Mouse (Mus musculus) neural tube, embryonic 11.5 days (tissue): ENCODE measurements at regions not wholly inside any gene's neighbourhood (a gene's known extent, or its start where the extent isn't known, plus 50 kb on each side); places are given as distances from the start of the nearest gene placed in this dataset.
A peak's percentile ranks its signal among the peaks of the same experiment; 100 is the strongest.

Experiments
- ATAC-seq: fragments of 200-750 bp; cut with Nextera tagmentation; 2 replicates; pipeline ENCODE4 v1.8.0; 2017; ENCODE audit warnings: moderate number of reproducible peaks, mild to moderate bottlenecking, moderate TSS enrichment, moderate library complexity; ENCODE audit not compliant: insufficient read depth, low FRiP score, low TSS enrichment
- DNase-seq: peaks from one replicate; pipeline ENCODE4 v3.0.0-alpha.2; 2015; ENCODE audit warnings: low spot score
- H3K27ac ChIP-seq: fragments of 300-500 bp; sonication (generic); 2 replicates; pipeline ENCODE4 v1.5.1; 2014; ENCODE audit warnings: low read depth, mild to moderate bottlenecking, low read length
- H3K27me3 ChIP-seq: fragments of 300-500 bp; sonication (generic); 2 replicates; pipeline ENCODE4 v1.6.1; 2014; ENCODE audit warnings: mild to moderate bottlenecking, low read length, mixed read lengths; ENCODE audit not compliant: control insufficient read depth, insufficient read depth
- H3K36me3 ChIP-seq: fragments of 300-500 bp; sonication (generic); 2 replicates; pipeline ENCODE4 v1.6.1; 2014; ENCODE audit warnings: mild to moderate bottlenecking, low read length, moderate library complexity, mixed read lengths; ENCODE audit not compliant: control insufficient read depth, insufficient read depth
- H3K4me1 ChIP-seq: fragments of 300-500 bp; sonication (generic); 2 replicates; pipeline ENCODE4 v1.6.1; 2014; ENCODE audit warnings: low read length, mixed read lengths; ENCODE audit not compliant: control insufficient read depth, insufficient read depth
- H3K4me2 ChIP-seq: fragments of 300-500 bp; sonication (generic); 2 replicates; pipeline ENCODE4 v1.6.1; 2014; ENCODE audit warnings: low read depth, mild to moderate bottlenecking, moderate library complexity
- H3K4me3 ChIP-seq: fragments of 300-500 bp; sonication (generic); 2 replicates; pipeline ENCODE4 v1.5.1; 2014; ENCODE audit warnings: low read depth, low read length
- H3K9ac ChIP-seq: fragments of 300-500 bp; sonication (generic); 2 replicates; pipeline ENCODE4 v1.6.1; 2014; ENCODE audit warnings: mild to moderate bottlenecking, low read length
- H3K9me3 ChIP-seq: fragments of 300-500 bp; sonication (generic); 2 replicates; pipeline ENCODE4 v1.6.1; 2016; ENCODE audit warnings: low read length; ENCODE audit not compliant: control insufficient read depth
- WGBS: fragments of 180-500 bp; shearing (Covaris S2); extraction: QIAGEN DNeasy Blood & Tissue Kit; methylation state at CpG from one replicate; pipeline ENCODE4 v1.1.7; 2014; 5-methylcytosine and 5-hydroxymethylcytosine counted together

- Histone ChIP-seq H3K9me3 (peaks cover 3% of the 10 kb centered on the region; the same call in 1 of the 2 replicates), H3K36me3 (no peaks in the 10 kb centered on the region), H3K4me2 (no peak overlapping the region), H3K9ac (no peak overlapping the region), H3K4me1 (0 out of 2 replicates have a peak, but pooled peaks cover 11% of the 10 kb centered on the region), H3K27me3 (no peaks in the 10 kb centered on the region), H3K27ac (no peak overlapping the region), H3K4me3 (no peak overlapping the region)
- 61% methylated on average over 5 of the region's 5 CpGs for WGBS
- ATAC-seq (no peak), DNase-seq (no peak)
Observed at GRCm38 (mm10) chr3:34443307-34443706, 206.9 kb upstream of the Sox2 start.

GRCm38 (mm10) chr3:34441792-34442191, 208.4 kb upstream of the Sox2 start:
- DNase-seq (peak; percentile 14), ATAC-seq (no peak)
- no peak overlapping the region for H3K9ac ChIP-seq
- H3K27me3 ChIP-seq = no peaks in the 10 kb centered on the region
- WGBS = 44% methylated on average over 4 of the region's 4 CpGs
- 0 out of 2 replicates have a peak, but pooled peaks cover 11% of the 10 kb centered on the region for H3K4me1 ChIP-seq
- H3K4me3 ChIP-seq = no peak overlapping the region
- H3K27ac ChIP-seq = no peak overlapping the region
- no peaks in the 10 kb centered on the region for H3K36me3 ChIP-seq
- no peaks in the 10 kb centered on the region; the same call in 1 of the 2 replicates for H3K9me3 ChIP-seq
- no peak overlapping the region for H3K4me2 ChIP-seq

- no peak overlapping the region for H3K4me3 ChIP-seq
- H3K27me3 ChIP-seq = no peaks in the 10 kb centered on the region
- whole genome bisulfite sequencing = 24% methylated on average over 5 of the region's 5 CpGs
- no peak overlapping the region for H3K4me2 ChIP-seq
- no peaks in the 10 kb centered on the region for H3K36me3 ChIP-seq
- DNase-seq (peak; percentile 35), ATAC-seq (peak; percentile 40; the same call in 1 of the 2 replicates)
- 0 out of 2 replicates have a peak, but pooled peaks cover 11% of the 10 kb centered on the region for H3K4me1 ChIP-seq
- H3K9me3 ChIP-seq = no peaks in the 10 kb centered on the region
- H3K27ac ChIP-seq = no peak overlapping the region
- H3K9ac ChIP-seq = no peak overlapping the region
Observed at GRCm38 (mm10) chr3:34441266-34441665, 208.9 kb upstream of the Sox2 start.

- ATAC-seq (no peak), DNase-seq (no peak)
- no peaks in the 10 kb centered on the region for H3K27me3 ChIP-seq
- H3K9me3 ChIP-seq = no peaks in the 10 kb centered on the region
- H3K36me3 ChIP-seq = no peaks in the 10 kb centered on the region
- no peak overlapping the region for H3K9ac ChIP-seq
- no peaks in the 10 kb centered on the region for H3K4me1 ChIP-seq
- H3K4me3 ChIP-seq = no peak overlapping the region
- WGBS = 79% methylated on average over 9 of the region's 9 CpGs
- no peak overlapping the region for H3K27ac ChIP-seq
- H3K4me2 ChIP-seq = no peak overlapping the region
Observed at GRCm38 (mm10) chr3:34434901-34435300, 215.3 kb upstream of the Sox2 start.

- no peaks in the 10 kb centered on the region for H3K4me1 ChIP-seq
- no peak for ATAC-seq
- H3K36me3 ChIP-seq = no peaks in the 10 kb centered on the region
- H3K27me3 ChIP-seq = no peaks in the 10 kb centered on the region
- no peak overlapping the region for H3K4me3 ChIP-seq
- H3K27ac ChIP-seq = no peak overlapping the region
- 94% methylated on average over 8 of the region's 8 CpGs for WGBS
- H3K4me2 ChIP-seq = no peak overlapping the region
- no peaks in the 10 kb centered on the region for H3K9me3 ChIP-seq
- no peak overlapping the region for H3K9ac ChIP-seq
- no peak for DNase-seq
Observed at GRCm38 (mm10) chr3:34427967-34428366, 222.2 kb upstream of the Sox2 start.

GRCm38 (mm10) chr3:34427495-34427894, 222.7 kb upstream of the Sox2 start:
- Histone ChIP-seq H3K9me3 (no peaks in the 10 kb centered on the region), H3K4me2 (no peak overlapping the region), H3K36me3 (no peaks in the 10 kb centered on the region), H3K27me3 (no peaks in the 10 kb centered on the region), H3K27ac (no peak overlapping the region), H3K4me1 (no peaks in the 10 kb centered on the region), H3K4me3 (no peak overlapping the region), H3K9ac (no peak overlapping the region)
- ATAC-seq (no peak), DNase-seq (no peak)
- WGBS = 89% methylated on average over 4 of the region's 4 CpGs

GRCm38 (mm10) chr3:34426955-34427354, 223.2 kb upstream of the Sox2 start:
- Histone ChIP-seq H3K36me3 (no peaks in the 10 kb centered on the region), H3K4me3 (no peak overlapping the region), H3K4me2 (no peak overlapping the region), H3K27me3 (no peaks in the 10 kb centered on the region), H3K9ac (no peak overlapping the region), H3K27ac (no peak overlapping the region), H3K4me1 (no peaks in the 10 kb centered on the region), H3K9me3 (no peaks in the 10 kb centered on the region)
- 88% methylated on average over 10 of the region's 10 CpGs for WGBS
- DNase-seq = no peak
- no peak for ATAC-seq

- ATAC-seq (peak; percentile 31; the same call in 1 of the 2 replicates), DNase-seq (no peak)
- Histone ChIP-seq H3K4me2 (no peak overlapping the region), H3K36me3 (no peaks in the 10 kb centered on the region), H3K27me3 (no peaks in the 10 kb centered on the region), H3K27ac (no peak overlapping the region), H3K9ac (no peak overlapping the region), H3K4me1 (peaks cover 5% of the 10 kb centered on the region; the same call in 1 of the 2 replicates), H3K9me3 (no peaks in the 10 kb centered on the region), H3K4me3 (no peak overlapping the region)
- WGBS = 72% methylated on average over 3 of the region's 3 CpGs
Observed at GRCm38 (mm10) chr3:34411915-34412306, 238.3 kb upstream of the Sox2 start.

GRCm38 (mm10) chr3:34411142-34411914, 238.9 kb upstream of the Sox2 start:
- no peaks in the 10 kb centered on the region for H3K9me3 ChIP-seq
- DNase-seq = peak; percentile 54
- no peak overlapping the region for H3K9ac ChIP-seq
- H3K4me2 ChIP-seq = no peak overlapping the region
- WGBS = 50% methylated on average over 10 of the region's 10 CpGs
- peak; percentile 67 for ATAC-seq
- peaks cover 5% of the 10 kb centered on the region; the same call in 1 of the 2 replicates for H3K4me1 ChIP-seq
- no peak overlapping the region for H3K4me3 ChIP-seq
- no peak overlapping the region for H3K27ac ChIP-seq
- H3K27me3 ChIP-seq = no peaks in the 10 kb centered on the region
- no peaks in the 10 kb centered on the region for H3K36me3 ChIP-seq
